Mouse (Mus musculus) frontal cortex, postnatal 25 days (tissue): ENCODE results near the gene Wnt7b.

Experiments
- DNase-seq, 2 experiments: peaks; one replicate each; pipeline ENCODE4 v3.0.0; 2022; ENCODE audit warnings: low spot score in 2 of 2

Gene Wnt7b

GRCm38 (mm10) chr15:85569995-85570734 is 12.1 kb downstream of the Wnt7b start:
- DNase-seq = no peak

GRCm38 (mm10) chr15:85569167-85569797 is 13.0 kb downstream of the Wnt7b start:
- DNase-seq = no peak

GRCm38 (mm10) chr15:85568402-85568801 is 13.9 kb downstream of the Wnt7b start:
- DNase-seq = no peak

- DNase-seq = no peak
Measured at GRCm38 (mm10) chr15:85564966-85565365, 17.3 kb downstream of the Wnt7b start.

- DNase-seq = no peak
Measured at GRCm38 (mm10) chr15:85564034-85564769, 18.1 kb downstream of the Wnt7b start.

GRCm38 (mm10) chr15:85561953-85562352 is 20.3 kb downstream of the Wnt7b start:
- DNase-seq = no peak

- no peak for DNase-seq
Measured at GRCm38 (mm10) chr15:85560830-85561229, 21.4 kb downstream of the Wnt7b start.

- DNase-seq = no peak
Measured at GRCm38 (mm10) chr15:85558840-85559540, 23.3 kb downstream of the Wnt7b start.

GRCm38 (mm10) chr15:85555799-85556198 is 26.5 kb downstream of the Wnt7b start:
- DNase-seq = no peak

GRCm38 (mm10) chr15:85553421-85553820 is 28.9 kb downstream of the Wnt7b start:
- DNase-seq = no peak

- DNase-seq = no peak
Measured at GRCm38 (mm10) chr15:85546500-85546899, 35.8 kb downstream of the Wnt7b start.

- DNase-seq = no peak
Measured at GRCm38 (mm10) chr15:85545369-85545768, 36.9 kb downstream of the Wnt7b start.

- no peak for DNase-seq
Measured at GRCm38 (mm10) chr15:85538170-85538569, 44.1 kb downstream of the Wnt7b start.

GRCm38 (mm10) chr15:85537151-85537550 is 45.1 kb downstream of the Wnt7b start:
- no peak for DNase-seq

GRCm38 (mm10) chr15:85534646-85535045 is 47.6 kb downstream of the Wnt7b start:
- no peak for DNase-seq

GRCm38 (mm10) chr15:85534215-85534614 is 48.1 kb downstream of the Wnt7b start:
- no peak for DNase-seq

- DNase-seq = no peak
Measured at GRCm38 (mm10) chr15:85532063-85532462, 50.2 kb downstream of the Wnt7b start.

- DNase-seq = no peak
Measured at GRCm38 (mm10) chr15:85529911-85530310, 52.4 kb downstream of the Wnt7b start.

GRCm38 (mm10) chr15:85524404-85524950 is 57.8 kb downstream of the Wnt7b start:
- no peak for DNase-seq

- no peak for DNase-seq
Measured at GRCm38 (mm10) chr15:85523173-85523991, 58.9 kb downstream of the Wnt7b start.

- no peak for DNase-seq
Measured at GRCm38 (mm10) chr15:85519438-85519837, 62.8 kb downstream of the Wnt7b start.
